Mouse (Mus musculus): ENCODE data around the gene Maneal. TPM values are rescaled to one million over a fixed set of nuclear protein-coding genes. Genes with fewer than 3 reads are reported as not detected.
A peak's percentile ranks its signal among the peaks of the same experiment; 100 is the strongest.

Maneal gene
- total RNA-seq (2021): under 1 TPM; 0.23 to 0.34 TPM
- 0.41 and 0.88 TPM in 2 replicates for polyA plus RNA-seq (2012; rRNA removed)
- long read RNA-seq, partial matches to known transcripts: 0 of 3 reads
- long read RNA-seq, other reads (novel, unspliced or antisense): 0 of 3 reads

DNA sequence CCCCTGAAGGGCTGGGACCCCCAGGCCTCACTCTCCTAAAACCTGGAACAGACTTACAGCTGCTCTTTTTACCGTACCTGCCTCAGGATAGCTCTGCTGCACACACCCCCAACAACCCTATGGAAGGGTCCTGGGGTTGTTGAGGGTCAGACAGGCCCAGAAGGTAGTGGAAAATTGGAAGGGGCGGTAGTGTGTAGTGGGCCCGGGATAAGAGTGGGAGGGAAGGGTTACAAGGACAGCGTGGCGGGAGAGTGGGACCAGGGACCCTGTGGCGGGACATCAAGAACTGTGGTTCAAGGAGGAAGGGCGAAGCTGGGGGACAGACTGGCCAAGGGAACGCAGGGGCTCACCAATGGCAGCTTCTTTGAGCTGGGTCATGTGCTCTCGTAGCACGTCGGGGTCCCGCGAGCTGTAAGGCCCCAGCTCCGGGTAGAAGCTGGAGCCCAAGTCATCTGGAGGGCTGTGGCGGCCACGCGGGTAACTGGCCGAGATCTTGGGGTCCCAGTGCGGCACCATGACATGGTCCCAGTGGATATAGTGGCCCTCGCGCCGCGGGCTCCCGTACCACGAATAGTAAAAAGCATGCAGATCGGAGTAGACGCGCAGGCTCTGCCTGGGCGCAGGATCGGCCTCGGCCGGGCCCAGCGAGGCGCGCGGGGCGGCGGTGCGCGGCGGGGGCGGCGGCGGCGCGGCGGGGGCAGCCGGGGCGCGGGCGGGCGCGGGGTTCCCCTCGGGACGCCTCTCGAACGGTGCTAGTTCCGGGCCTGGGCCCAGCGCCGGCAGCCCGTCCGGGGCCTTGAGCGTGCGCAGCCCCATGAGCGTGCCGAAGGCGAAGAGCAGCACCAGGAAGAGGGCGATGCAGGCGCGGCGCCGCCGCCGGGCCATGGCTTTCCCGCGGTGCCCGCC, at the start of gene Maneal:
Gene Maneal (minus strand): TSS at position 889 of the 906 bp plus-strand sequence.
- intact Hi-C loops (cut with DNase I): no loop called here
- no peak within 1 kb of the TSS for H3K9ac ChIP-seq (ENCODE audit: low read depth, low read length)
- no peak for DNase-seq
- H3K36me3 ChIP-seq (ENCODE audit: control insufficient read depth, insufficient read depth, low read length): no peaks in the 10 kb centered on the region
- no peaks in the 10 kb centered on the region for H3K4me1 ChIP-seq (ENCODE audit: control insufficient read depth, insufficient read depth, low read length)
- TF ChIP-seq POLR2A (IDR thresholded peaks at IDR 0.05; ENCODE audit: insufficient read depth, low read depth, low read length): no peak
- TF ChIP-seq CTCF (IDR thresholded peaks at IDR 0.05): no peak
- no peak for TF ChIP-seq EP300 (IDR thresholded peaks at IDR 0.05; ENCODE audit: insufficient read depth, low read depth, low read length)
- peak within 1 kb of the TSS; percentile 23; the same call in 1 of the 2 replicates for H3K4me3 ChIP-seq
- no peak within 1 kb of the TSS for H3K27ac ChIP-seq
- peaks cover 7% of the 10 kb centered on the region; the same call in 1 of the 2 replicates for H3K27me3 ChIP-seq (ENCODE audit: control insufficient read depth, insufficient read depth, low read length)
- H3K79me2 ChIP-seq (replicated peaks; ENCODE audit: control insufficient read depth, insufficient read depth, low read length): no peaks in the 10 kb centered on the region
- 5% methylated on average over 47 of the region's 77 CpGs for WGBS

- Histone ChIP-seq H3K4me1 (ENCODE audit: control insufficient read depth, insufficient read depth, low read length) (no peaks in the 10 kb centered on the region), H3K4me3 (no peak overlapping the region), H3K79me2 (replicated peaks; ENCODE audit: control insufficient read depth, insufficient read depth, low read length) (no peaks in the 10 kb centered on the region), H3K27ac (no peak overlapping the region), H3K36me3 (ENCODE audit: control insufficient read depth, insufficient read depth, low read length) (no peaks in the 10 kb centered on the region), H3K9ac (ENCODE audit: low read depth, low read length) (no peak overlapping the region), H3K27me3 (ENCODE audit: control insufficient read depth, insufficient read depth, low read length) (no peaks in the 10 kb centered on the region)
- WGBS: 12% methylated on average over 21 of the region's 21 CpGs
- TF ChIP-seq POLR2A (IDR thresholded peaks at IDR 0.05; ENCODE audit: insufficient read depth, low read depth, low read length) (no peak), CTCF (IDR thresholded peaks at IDR 0.05) (no peak), EP300 (IDR thresholded peaks at IDR 0.05; ENCODE audit: insufficient read depth, low read depth, low read length) (no peak)
- no peak for DNase-seq
- intact Hi-C loops (cut with DNase I): no loop called here
Measured at GRCm38 (mm10) chr4:124905971-124906822, 44.2 kb upstream of the Maneal start.

DNA sequence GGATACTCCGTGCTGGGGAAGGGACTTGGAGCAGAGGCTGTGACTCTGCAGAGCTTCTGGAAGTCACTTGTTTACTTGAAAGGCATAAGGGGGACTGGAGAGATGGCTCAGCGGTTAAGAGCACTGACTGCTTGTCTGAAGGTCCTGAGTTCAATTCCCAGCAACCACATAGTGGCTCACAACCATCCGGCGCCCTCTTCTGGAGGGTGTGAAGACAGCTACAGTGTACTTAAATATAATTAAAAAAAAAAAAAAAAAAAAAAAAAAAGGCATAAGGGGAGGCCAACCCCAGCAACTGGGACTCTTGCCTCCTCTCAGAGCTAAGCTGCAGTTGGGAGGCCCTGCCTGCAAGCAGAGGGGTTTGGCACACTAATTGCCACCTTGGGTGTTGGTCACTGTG, 43.4 kb upstream of the Maneal start:
- H3K9ac ChIP-seq (ENCODE audit: low read depth, low read length): no peak overlapping the region
- intact Hi-C loops (cut with DNase I): no loop called here
- 73% methylated on average over 4 of the region's 4 CpGs for WGBS
- no peak overlapping the region for H3K27ac ChIP-seq
- H3K27me3 ChIP-seq (ENCODE audit: control insufficient read depth, insufficient read depth, low read length): no peaks in the 10 kb centered on the region
- H3K36me3 ChIP-seq (ENCODE audit: control insufficient read depth, insufficient read depth, low read length): no peaks in the 10 kb centered on the region
- no peaks in the 10 kb centered on the region for H3K79me2 ChIP-seq (replicated peaks; ENCODE audit: control insufficient read depth, insufficient read depth, low read length)
- TF ChIP-seq POLR2A (IDR thresholded peaks at IDR 0.05; ENCODE audit: insufficient read depth, low read depth, low read length) (no peak), EP300 (IDR thresholded peaks at IDR 0.05; ENCODE audit: insufficient read depth, low read depth, low read length) (no peak), CTCF (IDR thresholded peaks at IDR 0.05) (peak; percentile 26)
- H3K4me3 ChIP-seq: no peak overlapping the region
- no peaks in the 10 kb centered on the region for H3K4me1 ChIP-seq (ENCODE audit: control insufficient read depth, insufficient read depth, low read length)
- DNase-seq: no peak

- Histone ChIP-seq H3K36me3 (ENCODE audit: control insufficient read depth, insufficient read depth, low read length) (no peaks in the 10 kb centered on the region), H3K4me1 (ENCODE audit: control insufficient read depth, insufficient read depth, low read length) (no peaks in the 10 kb centered on the region), H3K27me3 (ENCODE audit: control insufficient read depth, insufficient read depth, low read length) (peaks cover 6% of the 10 kb centered on the region), H3K27ac (no peak overlapping the region), H3K79me2 (replicated peaks; ENCODE audit: control insufficient read depth, insufficient read depth, low read length) (no peaks in the 10 kb centered on the region), H3K9ac (ENCODE audit: low read depth, low read length) (no peak overlapping the region), H3K4me3 (no peak overlapping the region)
- intact Hi-C loops (cut with DNase I): no loop called here
- 37% methylated on average over 5 of the region's 5 CpGs for WGBS
- no peak for TF ChIP-seq POLR2A (IDR thresholded peaks at IDR 0.05; ENCODE audit: insufficient read depth, low read depth, low read length)
- TF ChIP-seq CTCF (IDR thresholded peaks at IDR 0.05): no peak
- TF ChIP-seq EP300 (IDR thresholded peaks at IDR 0.05; ENCODE audit: insufficient read depth, low read depth, low read length): no peak
- no peak for DNase-seq
Measured at GRCm38 (mm10) chr4:124899906-124900305, 37.9 kb upstream of the Maneal start.

GRCm38 (mm10) chr4:124898428-124898827, 36.5 kb upstream of the Maneal start:
- no peaks in the 10 kb centered on the region for H3K79me2 ChIP-seq (replicated peaks; ENCODE audit: control insufficient read depth, insufficient read depth, low read length)
- H3K9ac ChIP-seq (ENCODE audit: low read depth, low read length): no peak overlapping the region
- no peak overlapping the region for H3K4me3 ChIP-seq
- peaks cover 12% of the 10 kb centered on the region for H3K27me3 ChIP-seq (ENCODE audit: control insufficient read depth, insufficient read depth, low read length)
- no peaks in the 10 kb centered on the region for H3K36me3 ChIP-seq (ENCODE audit: control insufficient read depth, insufficient read depth, low read length)
- no peaks in the 10 kb centered on the region for H3K4me1 ChIP-seq (ENCODE audit: control insufficient read depth, insufficient read depth, low read length)
- H3K27ac ChIP-seq: no peak overlapping the region
- TF ChIP-seq POLR2A (IDR thresholded peaks at IDR 0.05; ENCODE audit: insufficient read depth, low read depth, low read length) (no peak), EP300 (IDR thresholded peaks at IDR 0.05; ENCODE audit: insufficient read depth, low read depth, low read length) (no peak), CTCF (IDR thresholded peaks at IDR 0.05) (no peak)
- intact Hi-C loops (cut with DNase I): no loop called here
- 65% methylated on average over 10 of the region's 10 CpGs for WGBS
- no peak for DNase-seq

Measured in heart, adult 2 months (tissue).